Mouse (Mus musculus) retina, postnatal 7 days (tissue): Measurements from ENCODE around the gene Hnrnpf.

Source experiments
- DNase-seq: peaks from one replicate; pipeline ENCODE4 v3.0.0-alpha.2; 2012; ENCODE audit warnings: low read depth, low spot score

Hnrnpf gene

GRCm38 (mm10) chr6:117891369-117892160 lies 8.6 kb upstream of the Hnrnpf start:
- DNase-seq: no peak

- DNase-seq: no peak
These were observed 7.7 kb upstream of the Hnrnpf start for GRCm38 (mm10) chr6:117892386-117892785.

DNA sequence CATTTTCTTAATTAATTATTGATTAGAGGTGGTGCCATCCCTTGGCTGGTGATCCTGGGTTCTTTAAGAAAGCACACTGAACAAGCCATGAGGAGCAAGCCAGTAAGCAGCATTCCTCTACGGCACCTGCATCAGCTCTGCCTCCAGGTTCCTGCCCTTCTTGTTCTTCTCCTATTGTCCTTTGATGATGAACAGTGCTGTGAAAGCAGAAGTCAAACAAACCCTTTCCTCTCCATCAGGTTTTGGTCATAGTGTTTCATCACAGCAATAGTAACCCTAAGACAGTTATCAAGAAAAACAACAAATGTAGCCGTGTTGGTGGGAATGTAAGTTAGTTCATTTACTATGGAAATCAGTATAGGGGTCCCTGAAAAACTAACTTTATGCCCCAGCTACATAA lies 6.7 kb upstream of the Hnrnpf start:
- DNase-seq: no peak

- DNase-seq: no peak
These were observed 2.3 kb upstream of the Hnrnpf start for GRCm38 (mm10) chr6:117897800-117898199.

DNA sequence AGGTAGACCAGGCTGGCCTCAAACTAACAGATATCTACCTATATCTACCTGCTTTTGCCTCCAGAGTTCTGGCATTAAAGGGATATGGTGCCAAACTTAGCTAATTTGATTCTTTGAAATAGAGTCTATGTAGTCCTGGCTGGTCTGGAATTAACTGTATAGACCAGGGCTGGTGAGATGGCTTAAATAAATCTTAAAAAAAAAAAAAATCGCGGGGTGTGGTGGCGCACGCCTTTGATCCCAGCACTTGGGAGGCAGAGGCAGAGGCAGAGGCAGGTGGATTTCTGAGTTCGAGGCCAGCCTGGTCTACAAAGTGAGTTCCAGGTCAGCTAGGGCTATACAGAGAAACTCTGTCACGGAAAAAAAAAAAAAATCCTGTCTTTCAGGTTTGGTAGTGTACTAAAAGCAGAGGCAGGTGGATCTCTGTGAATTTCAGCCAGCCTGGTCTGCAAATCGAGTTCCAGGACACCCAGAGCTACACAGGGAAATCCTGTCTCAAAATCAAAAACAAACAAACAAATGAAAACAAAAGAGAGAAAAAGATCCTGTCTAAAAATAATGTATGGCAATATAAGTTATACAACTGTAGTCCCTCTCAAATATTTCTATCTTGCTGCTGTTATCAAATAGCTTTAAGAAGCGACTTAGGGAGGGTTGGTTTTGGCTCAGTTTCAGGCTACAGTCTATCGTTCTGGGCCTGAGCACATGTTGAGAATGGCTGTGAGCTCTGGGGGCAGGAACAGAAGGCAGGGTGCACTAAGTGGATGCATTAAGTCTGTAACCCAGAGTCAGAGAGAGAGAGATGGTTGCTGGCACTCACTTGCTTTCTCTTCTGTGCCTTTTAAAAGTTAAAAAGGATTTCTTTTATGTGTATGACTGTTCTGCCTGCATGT lies 1.6 kb downstream of the Hnrnpf start:
- no peak for DNase-seq

DNA sequence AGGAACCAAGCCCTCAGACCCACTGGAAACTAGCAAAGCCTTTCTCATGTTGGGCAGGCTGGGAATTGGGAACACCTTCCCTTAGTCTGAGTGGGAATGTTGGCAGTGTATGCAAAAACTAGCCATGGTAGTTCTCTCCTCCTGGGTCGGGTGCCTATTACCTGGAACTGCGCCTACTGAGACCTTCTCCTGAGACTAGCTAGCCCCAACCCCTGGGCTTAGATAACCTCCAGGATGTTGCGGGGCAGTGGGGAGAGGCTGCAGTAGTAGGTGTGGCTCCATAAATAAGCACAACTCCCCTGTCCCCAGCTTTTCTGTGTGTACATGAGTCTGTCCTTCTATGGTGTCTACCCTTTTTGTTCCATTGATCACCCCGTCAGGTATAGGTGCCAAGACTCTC lies 2.4 kb downstream of the Hnrnpf start:
- no peak for DNase-seq

GRCm38 (mm10) chr6:117903836-117904235 lies 3.7 kb downstream of the Hnrnpf start:
- DNase-seq: no peak

- no peak for DNase-seq
These were observed 5.3 kb downstream of the Hnrnpf start for GRCm38 (mm10) chr6:117905260-117905930.

GRCm38 (mm10) chr6:117906015-117906531 lies 5.9 kb downstream of the Hnrnpf start:
- DNase-seq: no peak

DNA sequence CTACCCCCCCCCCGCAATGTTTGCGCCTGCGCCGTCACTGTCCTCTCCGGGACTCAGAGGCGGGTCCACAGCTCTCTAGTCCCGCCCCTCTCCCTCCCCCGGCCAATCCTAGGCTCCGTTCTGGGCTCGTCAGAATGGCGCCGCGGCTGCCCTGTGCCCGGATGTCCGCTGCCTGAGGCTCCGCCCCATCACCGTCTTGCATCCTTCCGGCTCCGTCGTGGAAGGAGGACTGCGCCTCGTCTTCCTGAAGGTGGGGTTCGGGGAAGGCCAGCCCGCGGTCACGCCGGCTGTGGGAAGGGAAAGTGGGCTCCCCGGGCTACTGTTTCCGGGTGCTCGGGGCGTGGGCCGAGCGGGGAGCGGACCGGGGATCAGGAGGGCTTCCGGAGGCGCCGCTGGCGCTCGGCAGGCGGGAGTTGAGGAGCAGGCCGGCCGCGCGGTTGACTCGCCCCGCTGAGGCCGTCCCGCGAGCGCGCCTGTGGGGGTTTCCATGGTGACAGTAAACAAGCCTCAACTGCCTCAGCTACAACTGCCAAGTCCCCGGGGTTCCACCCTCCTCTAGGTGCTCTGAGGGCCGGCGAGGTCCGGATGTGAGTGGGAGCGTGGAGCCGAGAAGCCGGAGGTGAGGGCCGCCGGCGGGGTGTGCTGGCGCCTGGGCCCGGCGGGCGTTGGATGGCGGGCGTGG lies 6.6 kb downstream of the Hnrnpf start:
- peak; percentile 96 for DNase-seq

DNA sequence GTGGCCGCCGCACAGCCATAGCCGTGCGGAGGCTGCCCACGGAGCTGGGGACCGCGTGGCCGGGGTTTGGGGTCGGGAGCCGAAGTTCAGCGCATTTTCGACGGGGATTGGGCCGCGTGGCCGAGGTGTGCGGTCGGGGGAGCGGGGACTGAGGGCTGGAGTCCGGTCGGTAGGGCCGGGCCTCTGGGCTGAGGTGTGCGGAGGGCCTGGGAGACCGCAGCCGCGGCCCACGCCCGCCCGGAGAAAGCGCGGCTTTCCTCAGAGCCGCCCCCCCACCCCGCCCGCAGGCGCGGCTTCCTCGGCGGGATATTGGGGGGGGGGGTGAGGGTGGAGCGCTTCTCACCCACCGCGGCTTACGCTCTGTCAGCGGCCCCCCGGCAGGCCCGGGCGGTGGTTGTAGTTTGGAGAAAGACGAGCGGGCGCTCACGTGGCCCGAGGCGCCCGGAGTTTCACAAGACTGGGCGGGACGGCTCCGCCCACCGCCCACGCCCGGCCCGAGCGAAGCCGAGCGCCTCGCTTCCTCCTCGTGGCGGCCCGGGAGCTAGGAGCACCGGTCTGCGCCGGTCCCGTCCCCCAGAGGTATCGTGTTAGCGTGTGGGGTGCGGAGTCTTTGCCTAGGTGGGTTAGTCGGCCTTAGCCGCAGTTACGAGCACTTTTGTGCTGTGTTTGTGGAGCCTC lies 7.3 kb downstream of the Hnrnpf start:
- no peak for DNase-seq

GRCm38 (mm10) chr6:117907979-117908355 lies 7.8 kb downstream of the Hnrnpf start:
- DNase-seq: no peak

DNA sequence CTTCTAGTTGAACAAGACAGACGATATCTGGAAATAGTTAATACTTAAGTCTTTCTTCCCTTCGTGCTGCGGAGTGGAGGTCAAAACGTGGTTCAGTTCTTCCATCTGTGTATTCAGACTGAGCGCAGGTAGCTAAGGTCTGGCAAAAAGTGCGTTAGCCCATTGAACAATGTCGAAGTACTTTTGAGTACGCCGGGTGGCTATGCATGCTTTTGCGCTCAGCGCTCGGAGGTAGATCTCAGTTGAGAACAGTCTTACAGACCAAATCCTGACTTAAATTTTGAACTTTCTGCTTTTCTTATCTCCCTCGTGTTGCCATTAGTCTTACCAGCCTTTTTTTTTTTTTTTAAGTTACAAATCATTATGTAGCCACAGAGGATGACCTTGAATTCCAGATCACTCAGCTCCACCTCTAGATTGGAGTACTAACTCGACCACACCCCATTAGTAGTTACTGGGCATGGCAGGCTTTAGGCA lies 8.3 kb downstream of the Hnrnpf start:
- no peak for DNase-seq

DNA sequence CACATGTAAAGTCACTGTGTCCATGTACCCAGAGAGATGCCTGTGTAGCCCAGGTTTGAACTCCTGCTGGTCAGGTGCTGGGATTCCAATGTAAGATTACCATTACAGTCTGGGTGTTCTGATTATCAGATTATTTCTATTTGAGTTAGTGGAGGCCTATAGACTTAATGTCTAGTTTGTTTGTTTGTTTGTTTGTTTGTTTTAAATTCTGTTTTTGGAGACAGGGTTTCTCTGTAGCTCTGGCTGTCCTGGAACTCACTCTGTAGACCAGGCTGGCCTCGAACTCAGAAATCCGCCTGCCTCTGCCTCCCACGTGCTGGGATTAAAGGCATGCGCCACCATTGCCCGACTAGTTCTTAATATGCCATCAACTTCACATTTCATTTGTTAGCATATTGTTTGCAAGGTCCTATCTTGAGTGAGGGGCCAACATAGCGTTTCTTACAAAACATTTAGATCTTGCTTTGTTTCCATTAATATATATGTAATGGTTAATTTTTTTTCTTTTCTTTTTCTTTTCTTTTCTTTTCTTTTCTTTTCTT lies 10.1 kb downstream of the Hnrnpf start:
- no peak for DNase-seq

DNA sequence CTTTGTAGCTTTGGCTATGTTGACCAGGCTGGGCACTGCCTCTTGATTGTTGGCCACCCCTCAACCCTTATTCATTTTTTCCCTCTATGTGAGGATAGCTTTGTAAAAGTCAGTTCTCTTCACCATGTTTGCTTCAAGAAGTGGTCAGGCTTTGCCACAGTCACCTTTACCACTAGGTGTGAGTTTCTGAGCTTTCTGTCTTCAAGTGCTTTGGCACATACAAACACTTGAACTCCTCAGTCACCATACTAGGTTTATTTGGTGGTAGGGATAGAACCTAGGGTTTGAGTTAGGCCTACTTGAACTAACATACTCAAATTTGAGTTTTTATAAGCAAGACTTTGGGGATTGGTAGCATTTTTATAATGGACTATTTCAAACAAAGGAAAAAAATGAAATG lies 14.4 kb downstream of the Hnrnpf start:
- DNase-seq: no peak

GRCm38 (mm10) chr6:117916205-117916736 lies 16.1 kb downstream of the Hnrnpf start:
- no peak for DNase-seq

GRCm38 (mm10) chr6:117916737-117917426 lies 16.8 kb downstream of the Hnrnpf start:
- no peak for DNase-seq

- DNase-seq: no peak
These were observed 17.5 kb downstream of the Hnrnpf start for GRCm38 (mm10) chr6:117917576-117917975.

- no peak for DNase-seq
These were observed 17.9 kb downstream of the Hnrnpf start for GRCm38 (mm10) chr6:117918043-117918442.
